Mouse (Mus musculus) megakaryocyte-erythroid progenitor cell, adult 5 weeks (primary cell): ENCODE results near the gene Cd99l2. TPM values are rescaled to one million over a fixed set of nuclear protein-coding genes. Genes with fewer than 3 reads are reported as not detected.

Source experiments
- polyA plus RNA-seq: library from polyadenylated mRNA; stranded (reverse); fragments of >175 nt; gene quantifications from 2 replicates; pipeline ENCODE4 v1.2.3, GENCODE M21; 2012

The Cd99l2 gene
- 1.2 and 1.5 TPM in 2 replicates for polyA plus RNA-seq

GRCm38 (mm10) chrX:71492634-71493278, at the start of gene Cd99l2:
TSS of gene Cd99l2 (minus strand) at chrX:71492849.

Other genes with a start within 250 kb of the Cd99l2 start
- gene Mtmr1, start 128.1 kb downstream of the Cd99l2 start, polyA plus RNA-seq, result 5.8 and 6.1 TPM in 2 replicates
- 112 and 166 TPM in 2 replicates for gene Hmgb3, start 63.1 kb upstream of the Cd99l2 start, polyA plus RNA-seq
- gene Gpr50, start 170.8 kb upstream of the Cd99l2 start, polyA plus RNA-seq, result not detected in 2 replicates